Mouse (Mus musculus): Measurements from ENCODE around the gene Fam111a.
A peak's percentile ranks its signal among the peaks of the same experiment; 100 is the strongest.

GRCm38 (mm10) chr19:12574012-12574407 is 28.5 kb downstream of the Fam111a start:
- no peak for TF ChIP-seq CTCF (IDR thresholded peaks at IDR 0.05)
- TF ChIP-seq EP300 (IDR thresholded peaks at IDR 0.05) = peak; percentile 38

Data from lung, postnatal 0 days (tissue).